Mouse (Mus musculus): ENCODE measurements around the gene Mbd6. TPM values are rescaled to one million over a fixed set of nuclear protein-coding genes. Genes with fewer than 3 reads are reported as not detected.
A peak's percentile ranks its signal among the peaks of the same experiment; 100 is the strongest.

Gene Mbd6
- polyA plus RNA-seq, 1 experiment from 2014 or later: 17.5 TPM

- ATAC-seq (ENCODE audit: low FRiP score): peak; percentile 96
- Histone ChIP-seq H3K4me2 (replicated peaks; ENCODE audit: low read depth, low read length) (peak within 1 kb of the TSS; percentile 91), H3K9ac (ENCODE audit: low read depth, low read length) (peak within 1 kb of the TSS; percentile 97), H3K36me3 (ENCODE audit: control insufficient read depth, insufficient read depth, low read length) (no peaks in the 10 kb centered on the region), H3K27ac (ENCODE audit: low read depth, low read length) (peak within 1 kb of the TSS; percentile 87), H3K4me1 (replicated peaks; ENCODE audit: control insufficient read depth, insufficient read depth, low read length) (0 out of 2 replicates have a peak, but pooled peaks cover 4% of the 10 kb centered on the region), H3K4me3 (ENCODE audit: low read depth, low read length) (peak within 1 kb of the TSS; percentile 79), H3K27me3 (ENCODE audit: control insufficient read depth, insufficient read depth, low read length) (no peaks in the 10 kb centered on the region), H3K9me3 (ENCODE audit: control insufficient read depth, low read length) (no peaks in the 10 kb centered on the region)
- 1% methylated on average over 50 of the region's 70 CpGs for WGBS
- peak; percentile 94 for DNase-seq (ENCODE audit: low spot score)
These were observed 22.4 kb downstream of the Mbd6 start, which contains the start of gene Dctn2 for GRCm38 (mm10) chr10:127266112-127267091. Gene Dctn2, plus strand, starts transcription at chr10:127266368.

- Histone ChIP-seq H3K4me2 (replicated peaks; ENCODE audit: low read depth, low read length) (no peak overlapping the region), H3K4me1 (replicated peaks; ENCODE audit: control insufficient read depth, insufficient read depth, low read length) (peaks cover 4% of the 10 kb centered on the region; the same call in 1 of the 2 replicates), H3K4me3 (ENCODE audit: low read depth, low read length) (peak overlapping the region; percentile 79), H3K9me3 (ENCODE audit: control insufficient read depth, low read length) (no peaks in the 10 kb centered on the region), H3K27me3 (ENCODE audit: control insufficient read depth, insufficient read depth, low read length) (no peaks in the 10 kb centered on the region), H3K27ac (ENCODE audit: low read depth, low read length) (no peak overlapping the region), H3K36me3 (ENCODE audit: control insufficient read depth, insufficient read depth, low read length) (no peaks in the 10 kb centered on the region), H3K9ac (ENCODE audit: low read depth, low read length) (no peak overlapping the region; the same call in 1 of the 2 replicates)
- DNase-seq (ENCODE audit: low spot score) (no peak), ATAC-seq (ENCODE audit: low FRiP score) (peak; percentile 58)
- WGBS: 25% methylated on average over 4 of the region's 4 CpGs
These were observed 23.1 kb downstream of the Mbd6 start for GRCm38 (mm10) chr10:127265727-127266111.

- Histone ChIP-seq H3K27ac (ENCODE audit: low read depth, low read length) (no peak overlapping the region), H3K4me1 (replicated peaks; ENCODE audit: control insufficient read depth, insufficient read depth, low read length) (peaks cover 4% of the 10 kb centered on the region; the same call in 1 of the 2 replicates), H3K9me3 (ENCODE audit: control insufficient read depth, low read length) (no peaks in the 10 kb centered on the region), H3K4me2 (replicated peaks; ENCODE audit: low read depth, low read length) (no peak overlapping the region), H3K9ac (ENCODE audit: low read depth, low read length) (no peak overlapping the region), H3K4me3 (ENCODE audit: low read depth, low read length) (no peak overlapping the region), H3K27me3 (ENCODE audit: control insufficient read depth, insufficient read depth, low read length) (no peaks in the 10 kb centered on the region), H3K36me3 (ENCODE audit: control insufficient read depth, insufficient read depth, low read length) (no peaks in the 10 kb centered on the region)
- 67% methylated on average over 4 of the region's 4 CpGs for WGBS
- ATAC-seq (ENCODE audit: low FRiP score): no peak
- DNase-seq (ENCODE audit: low spot score): no peak
These were observed 23.8 kb downstream of the Mbd6 start for GRCm38 (mm10) chr10:127264971-127265370.

GRCm38 (mm10) chr10:127264336-127264735 is 24.5 kb downstream of the Mbd6 start:
- Histone ChIP-seq H3K27ac (ENCODE audit: low read depth, low read length) (no peak overlapping the region), H3K4me2 (replicated peaks; ENCODE audit: low read depth, low read length) (no peak overlapping the region), H3K27me3 (ENCODE audit: control insufficient read depth, insufficient read depth, low read length) (no peaks in the 10 kb centered on the region), H3K4me1 (replicated peaks; ENCODE audit: control insufficient read depth, insufficient read depth, low read length) (peaks cover 5% of the 10 kb centered on the region; the same call in 1 of the 2 replicates), H3K4me3 (ENCODE audit: low read depth, low read length) (no peak overlapping the region), H3K9me3 (ENCODE audit: control insufficient read depth, low read length) (no peaks in the 10 kb centered on the region), H3K9ac (ENCODE audit: low read depth, low read length) (no peak overlapping the region), H3K36me3 (ENCODE audit: control insufficient read depth, insufficient read depth, low read length) (no peaks in the 10 kb centered on the region)
- 82% methylated on average over 8 of the region's 8 CpGs for WGBS
- no peak for ATAC-seq (ENCODE audit: low FRiP score)
- DNase-seq (ENCODE audit: low spot score): no peak

- H3K4me2 ChIP-seq (replicated peaks; ENCODE audit: low read depth, low read length): no peak overlapping the region
- no peaks in the 10 kb centered on the region for H3K9me3 ChIP-seq (ENCODE audit: control insufficient read depth, low read length)
- 37% methylated on average over 3 of the region's 3 CpGs for WGBS
- H3K4me1 ChIP-seq (replicated peaks; ENCODE audit: control insufficient read depth, insufficient read depth, low read length): peaks cover 7% of the 10 kb centered on the region; the same call in 1 of the 2 replicates
- H3K27ac ChIP-seq (ENCODE audit: low read depth, low read length): no peak overlapping the region
- no peak overlapping the region for H3K9ac ChIP-seq (ENCODE audit: low read depth, low read length)
- no peaks in the 10 kb centered on the region for H3K36me3 ChIP-seq (ENCODE audit: control insufficient read depth, insufficient read depth, low read length)
- no peaks in the 10 kb centered on the region for H3K27me3 ChIP-seq (ENCODE audit: control insufficient read depth, insufficient read depth, low read length)
- no peak for ATAC-seq (ENCODE audit: low FRiP score)
- no peak for DNase-seq (ENCODE audit: low spot score)
- no peak overlapping the region for H3K4me3 ChIP-seq (ENCODE audit: low read depth, low read length)
These were observed 25.2 kb downstream of the Mbd6 start for GRCm38 (mm10) chr10:127263631-127264030.

- ATAC-seq (ENCODE audit: low FRiP score): peak; percentile 28; the same call in 1 of the 2 replicates
- Histone ChIP-seq H3K9ac (ENCODE audit: low read depth, low read length) (peak within 1 kb of the TSS; percentile 74), H3K4me3 (ENCODE audit: low read depth, low read length) (peak within 1 kb of the TSS; percentile 58), H3K4me2 (replicated peaks; ENCODE audit: low read depth, low read length) (peak within 1 kb of the TSS; percentile 88), H3K27me3 (ENCODE audit: control insufficient read depth, insufficient read depth, low read length) (no peaks in the 10 kb centered on the region), H3K9me3 (ENCODE audit: control insufficient read depth, low read length) (no peaks in the 10 kb centered on the region), H3K4me1 (replicated peaks; ENCODE audit: control insufficient read depth, insufficient read depth, low read length) (peaks cover 9% of the 10 kb centered on the region; the same call in 1 of the 2 replicates), H3K27ac (ENCODE audit: low read depth, low read length) (peak within 1 kb of the TSS; percentile 79), H3K36me3 (ENCODE audit: control insufficient read depth, insufficient read depth, low read length) (no peaks in the 10 kb centered on the region)
- peak; percentile 77 for DNase-seq (ENCODE audit: low spot score)
- WGBS: 1% methylated on average over 48 of the region's 53 CpGs
These were observed 26.0 kb downstream of the Mbd6 start, which contains the start of gene Kif5a for GRCm38 (mm10) chr10:127262548-127263398. Gene Kif5a, minus strand, starts transcription at chr10:127263348.

- Histone ChIP-seq H3K27me3 (ENCODE audit: control insufficient read depth, insufficient read depth, low read length) (no peaks in the 10 kb centered on the region), H3K36me3 (ENCODE audit: control insufficient read depth, insufficient read depth, low read length) (no peaks in the 10 kb centered on the region), H3K9ac (ENCODE audit: low read depth, low read length) (peak overlapping the region; percentile 74), H3K9me3 (ENCODE audit: control insufficient read depth, low read length) (no peaks in the 10 kb centered on the region), H3K27ac (ENCODE audit: low read depth, low read length) (peak overlapping the region; percentile 79), H3K4me3 (ENCODE audit: low read depth, low read length) (peak overlapping the region; percentile 58), H3K4me1 (replicated peaks; ENCODE audit: control insufficient read depth, insufficient read depth, low read length) (peaks cover 5% of the 10 kb centered on the region; the same call in 1 of the 2 replicates), H3K4me2 (replicated peaks; ENCODE audit: low read depth, low read length) (peak overlapping the region; percentile 88)
- ATAC-seq (ENCODE audit: low FRiP score) (no peak), DNase-seq (ENCODE audit: low spot score) (peak; percentile 30)
- 62% methylated on average over 15 of the region's 15 CpGs for WGBS
These were observed 26.9 kb downstream of the Mbd6 start for GRCm38 (mm10) chr10:127261706-127262547.
